Mouse (Mus musculus) heart, adult 2 months (tissue): ENCODE data around the gene Fam214a. TPM values are rescaled to one million over a fixed set of nuclear protein-coding genes. Genes with fewer than 3 reads are reported as not detected.

Experiments used
- DNase-seq, 2 experiments: peaks; one replicate each; pipeline ENCODE4 v3.0.0; 2021
- H3K27ac ChIP-seq: fragments of 200-600 bp; 2 replicates; pipeline ENCODE4 v1.8.1; 2022
- H3K27me3 ChIP-seq: fragments of 200-500 bp; 2 replicates; pipeline ENCODE4 v1.6.1; 2012; ENCODE audit warnings: mild to moderate bottlenecking, low read length, inconsistent platforms, mixed read lengths; ENCODE audit not compliant: control insufficient read depth, insufficient read depth
- H3K36me3 ChIP-seq: fragments of 200-500 bp; 2 replicates; pipeline ENCODE4 v1.6.1; 2012; ENCODE audit warnings: low read length, inconsistent platforms; ENCODE audit not compliant: control insufficient read depth, insufficient read depth
- H3K4me1 ChIP-seq: fragments of 200-500 bp; 2 replicates; pipeline ENCODE4 v1.6.1; 2011; ENCODE audit warnings: low read length; ENCODE audit not compliant: control insufficient read depth, insufficient read depth
- H3K4me3 ChIP-seq: fragments of 200-600 bp; 2 replicates; pipeline ENCODE4 v1.8.1; 2022
- H3K79me2 ChIP-seq: fragments of 200-500 bp; replicated peaks from 2 replicates; pipeline ENCODE4 v1.6.1; 2012; ENCODE audit warnings: mild to moderate bottlenecking, inconsistent platforms, low read length, moderate library complexity, mixed read lengths; ENCODE audit not compliant: control insufficient read depth, insufficient read depth
- H3K9ac ChIP-seq: fragments of 200-500 bp; 2 replicates; pipeline ENCODE4 v1.6.1; 2012; ENCODE audit warnings: low read depth, mild to moderate bottlenecking, control low read depth, inconsistent platforms, low read length, mixed read lengths
- CTCF ChIP-seq: fragments of 200-600 bp; IDR thresholded peaks from 2 replicates; pipeline ENCODE4 v1.8.1; 2022; ENCODE audit warnings: antibody characterized with exemption, mild to moderate bottlenecking, moderate library complexity
- EP300 ChIP-seq: fragments of 200-500 bp; IDR thresholded peaks from 2 replicates; pipeline ENCODE4 v1.6.1; 2011; ENCODE audit warnings: low read depth, low read length, control low read depth; ENCODE audit not compliant: insufficient read depth
- POLR2A ChIP-seq: fragments of 200-500 bp; IDR thresholded peaks from 2 replicates; pipeline ENCODE4 v1.6.1; 2011; ENCODE audit warnings: mild to moderate bottlenecking, low read depth, low read length, control low read depth; ENCODE audit not compliant: insufficient read depth
- WGBS: fragments of 180-500 bp; shearing (Covaris S2); methylation state at CpG from one replicate; pipeline ENCODE4 v1.1.7; 2018; 5-methylcytosine and 5-hydroxymethylcytosine counted together
- intact Hi-C: fragments of 180-260 bp; cut with DNase I; formaldehyde crosslinking; loops from one replicate; pipeline ENCODE4 v1.15.1; 2025
- polyA plus RNA-seq: library from polyadenylated mRNA; depleted of rRNA; stranded (reverse); fragments of >200 nt; gene quantifications from 2 replicates; pipeline ENCODE4 v1.2.3, GENCODE M21; 2012
- total RNA-seq, 2 experiments: library from RNA; stranded (reverse); gene quantifications; 2 replicates each; pipeline ENCODE4 v1.2.3; 2021

The Fam214a gene
- total and polyA plus RNA-seq, 3 experiments = 10.7 to 30.2 (median 20.6) TPM

DNA sequence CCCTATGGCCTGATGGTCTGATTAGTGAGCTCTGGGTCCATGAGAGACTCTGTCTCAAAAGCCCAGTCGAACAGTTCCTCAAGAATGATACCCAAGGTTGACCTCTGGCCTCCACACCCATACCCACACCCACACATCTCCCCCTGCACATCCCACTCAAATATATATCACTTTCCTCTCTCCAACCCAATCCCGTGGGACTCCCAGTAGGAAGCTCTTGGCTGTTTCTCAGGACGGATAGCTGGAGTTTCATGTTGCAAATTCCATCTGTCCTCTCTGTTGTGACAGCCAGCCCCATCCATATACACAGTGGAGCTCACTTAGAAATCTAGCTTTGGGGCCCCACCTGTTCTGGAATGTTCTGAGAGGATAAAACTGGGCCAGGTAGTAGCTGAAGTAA lies 29.8 kb upstream of the Fam214a start:
- H3K4me1 ChIP-seq = no peaks in the 10 kb centered on the region
- no peak for DNase-seq
- no peaks in the 10 kb centered on the region for H3K27me3 ChIP-seq
- WGBS = 55% methylated on average over 3 of the region's 3 CpGs
- no peak for TF ChIP-seq CTCF
- TF ChIP-seq EP300 = no peak
- TF ChIP-seq POLR2A = no peak
- H3K27ac ChIP-seq = no peak overlapping the region
- H3K79me2 ChIP-seq = no peaks in the 10 kb centered on the region
- no peaks in the 10 kb centered on the region for H3K36me3 ChIP-seq
- H3K9ac ChIP-seq = no peak overlapping the region
- intact Hi-C loops = no loop called here
- H3K4me3 ChIP-seq = no peak overlapping the region

- Histone ChIP-seq H3K9ac (no peak overlapping the region), H3K4me3 (no peak overlapping the region), H3K79me2 (no peaks in the 10 kb centered on the region), H3K4me1 (no peaks in the 10 kb centered on the region), H3K36me3 (no peaks in the 10 kb centered on the region), H3K27me3 (no peaks in the 10 kb centered on the region), H3K27ac (no peak overlapping the region)
- TF ChIP-seq POLR2A (no peak), CTCF (no peak), EP300 (no peak)
- DNase-seq = no peak
- WGBS = 81% methylated on average over 6 of the region's 6 CpGs
- intact Hi-C loops = no loop called here
These were observed 29.2 kb upstream of the Fam214a start for GRCm38 (mm10) chr9:74923291-74923977.

- Histone ChIP-seq H3K27me3 (no peaks in the 10 kb centered on the region), H3K79me2 (no peaks in the 10 kb centered on the region), H3K9ac (no peak overlapping the region), H3K4me1 (no peaks in the 10 kb centered on the region), H3K36me3 (no peaks in the 10 kb centered on the region), H3K27ac (no peak overlapping the region), H3K4me3 (no peak overlapping the region)
- intact Hi-C loops = no loop called here
- DNase-seq = no peak
- WGBS = 87% methylated on average over 10 of the region's 10 CpGs
- TF ChIP-seq EP300 (no peak), POLR2A (no peak), CTCF (no peak)
These were observed 27.4 kb upstream of the Fam214a start for GRCm38 (mm10) chr9:74925220-74925769.

DNA sequence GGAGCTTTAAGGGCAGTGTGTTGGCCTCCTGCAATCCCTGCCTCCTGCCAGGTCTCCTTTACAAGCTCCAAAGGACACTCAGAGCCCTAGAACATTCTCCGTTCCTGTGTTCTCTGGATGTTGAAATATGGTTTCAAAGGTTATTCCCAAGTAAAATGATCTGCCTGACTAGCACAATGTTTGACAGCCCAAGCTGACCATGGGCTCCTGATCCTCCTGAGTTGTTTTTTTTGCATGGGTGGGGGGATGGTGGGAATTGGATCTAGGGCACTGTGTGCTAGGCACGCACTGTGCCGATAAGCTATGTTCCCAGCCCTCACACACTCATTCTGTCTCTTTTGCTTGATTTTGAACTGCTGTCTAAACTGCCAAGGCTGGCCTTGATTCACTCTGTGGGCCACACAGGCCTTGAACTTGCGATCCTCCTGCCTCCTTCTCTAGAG lies 22.7 kb upstream of the Fam214a start:
- Histone ChIP-seq H3K36me3 (no peaks in the 10 kb centered on the region), H3K4me1 (no peaks in the 10 kb centered on the region), H3K9ac (no peak overlapping the region), H3K27ac (no peak overlapping the region), H3K79me2 (no peaks in the 10 kb centered on the region), H3K27me3 (no peaks in the 10 kb centered on the region), H3K4me3 (no peak overlapping the region)
- DNase-seq = no peak
- whole genome bisulfite sequencing = 93% methylated on average over 4 of the region's 4 CpGs
- intact Hi-C loops = no loop called here
- TF ChIP-seq POLR2A (no peak), CTCF (no peak), EP300 (no peak)

GRCm38 (mm10) chr9:74930653-74931052 lies 22.0 kb upstream of the Fam214a start:
- H3K27ac ChIP-seq = no peak overlapping the region
- no peaks in the 10 kb centered on the region for H3K79me2 ChIP-seq
- no peaks in the 10 kb centered on the region for H3K27me3 ChIP-seq
- H3K9ac ChIP-seq = no peak overlapping the region
- intact Hi-C loops = no loop called here
- DNase-seq = no peak
- H3K4me1 ChIP-seq = no peaks in the 10 kb centered on the region
- TF ChIP-seq EP300 (no peak), CTCF (no peak), POLR2A (no peak)
- WGBS = 81% methylated on average over 5 of the region's 5 CpGs
- no peaks in the 10 kb centered on the region for H3K36me3 ChIP-seq
- H3K4me3 ChIP-seq = no peak overlapping the region

GRCm38 (mm10) chr9:74935289-74935688 lies 17.4 kb upstream of the Fam214a start:
- Histone ChIP-seq H3K36me3 (no peaks in the 10 kb centered on the region), H3K27ac (no peak overlapping the region), H3K27me3 (no peaks in the 10 kb centered on the region), H3K79me2 (no peaks in the 10 kb centered on the region), H3K9ac (no peak overlapping the region), H3K4me3 (no peak overlapping the region), H3K4me1 (peaks cover 1% of the 10 kb centered on the region; the same call in 1 of the 2 replicates)
- DNase-seq = no peak
- 54% methylated on average over 3 of the region's 3 CpGs for WGBS
- TF ChIP-seq CTCF (no peak), POLR2A (no peak), EP300 (no peak)
- intact Hi-C loops = no loop called here
